Mouse (Mus musculus): ENCODE data around the gene Prg3.

GRCm38 (mm10) chr2:85009212-85009611 is 21.2 kb downstream of the Prg3 start:
- TF ChIP-seq CTCF (IDR thresholded peaks at IDR 0.05; ENCODE audit: low read depth) (no peak), EP300 (optimal IDR thresholded peaks at IDR 0.05) (no peak)
